ENCODE assay signal across 22 mouse cellular contexts in genomic region chr16:51457166-51457565, GRCm38 (mm10).
DNase-seq lines count a peak whose midpoint lies in the region; ATAC-seq lines count a peak whose summit lies in the region.
"Had no signal": no experiment of that assay in that cellular context is flagged by ENCODE, and none has a peak within 500 bp of the region (broad histone marks: within the 10 kb centered on the region; RNA-seq: fewer than 3 reads in every experiment).

No protein-coding gene starts in this region.

- DNase-seq in forebrain, embryonic 11.5 days (ENCODE audit: low spot score) = no peak
- peak; percentile 14 for DNase-seq in Muller cell, postnatal 12 days (ENCODE audit: inconsistent ontology term)
- DNase-seq in retina, embryonic 14.5 days (ENCODE audit: low spot score) = peak; percentile 24
- no peak for DNase-seq in thymus, postnatal 4 days
- DNase-seq in urinary bladder, postnatal 10 days (ENCODE audit: low spot score) = no peak
- DNase-seq: adrenal gland, adult 2 months; adrenal gland, postnatal 10 days; adrenal gland, postnatal 25 days; B cell, adult 2 months; cerebellum, adult 11-12 months; cerebellum, adult 2 months; cerebellum, adult 9-10 months; cerebellum, postnatal 10 days; cerebellum, postnatal 25 days had no signal

- no peak overlapping the region for H3K9ac ChIP-seq in forebrain, embryonic 13.5 days
- no peak overlapping the region for H3K9ac ChIP-seq in forebrain, embryonic 15.5 days (replicated peaks)
- no peak overlapping the region for H3K9ac ChIP-seq in forebrain, embryonic 16.5 days (replicated peaks; ENCODE audit: low read depth, low read length)
- H3K9ac ChIP-seq in forebrain, embryonic 11.5 days (ENCODE audit: low read length) = no peak overlapping the region
- H3K9ac ChIP-seq: embryonic facial prominence, embryonic 12.5 days had no signal

- WGBS in forebrain, embryonic 13.5 days = 45% methylated on average over 1 of the region's 1 CpGs
- 47% methylated on average over 1 of the region's 1 CpGs for WGBS in forebrain, embryonic 15.5 days
- 32% methylated on average over 1 of the region's 1 CpGs for WGBS in forebrain, embryonic 16.5 days
- 59% methylated on average over 1 of the region's 1 CpGs for WGBS in forebrain, embryonic 11.5 days

- ATAC-seq in forebrain, embryonic 13.5 days = 0 out of 2 replicates have a peak, but pooled peaks have one; percentile 16
- ATAC-seq in forebrain, embryonic 15.5 days (replicated peaks) = no peak
- ATAC-seq in forebrain, embryonic 16.5 days = peak; percentile 52
- ATAC-seq in forebrain, embryonic 11.5 days (replicated peaks; ENCODE audit: low FRiP score) = no peak
- ATAC-seq: CD4-positive, CD25-positive, alpha-beta regulatory T cell, adult 4 months had no signal

- no peaks in the 10 kb centered on the region for H3K9me3 ChIP-seq in forebrain, embryonic 13.5 days (replicated peaks)
- no peaks in the 10 kb centered on the region for H3K9me3 ChIP-seq in forebrain, embryonic 15.5 days
- no peaks in the 10 kb centered on the region for H3K9me3 ChIP-seq in forebrain, embryonic 16.5 days (ENCODE audit: control insufficient read depth, low read length)
- no peaks in the 10 kb centered on the region for H3K9me3 ChIP-seq in forebrain, embryonic 11.5 days (ENCODE audit: control insufficient read depth, low read length)
- H3K9me3 ChIP-seq: embryonic facial prominence, embryonic 10.5 days; embryonic facial prominence, embryonic 12.5 days; G1E had no signal

- no peak overlapping the region for H3K4me3 ChIP-seq in forebrain, embryonic 13.5 days
- no peak overlapping the region for H3K4me3 ChIP-seq in forebrain, embryonic 15.5 days
- no peak overlapping the region for H3K4me3 ChIP-seq in forebrain, embryonic 16.5 days (replicated peaks; ENCODE audit: low read length)
- H3K4me3 ChIP-seq in forebrain, embryonic 11.5 days (ENCODE audit: low read depth, low read length) = no peak overlapping the region
- H3K4me3 ChIP-seq: embryonic facial prominence, embryonic 10.5 days; embryonic facial prominence, embryonic 12.5 days had no signal

- no peaks in the 10 kb centered on the region for H3K27me3 ChIP-seq in forebrain, embryonic 13.5 days
- H3K27me3 ChIP-seq in forebrain, embryonic 15.5 days = no peaks in the 10 kb centered on the region
- no peaks in the 10 kb centered on the region for H3K27me3 ChIP-seq in forebrain, embryonic 16.5 days (replicated peaks; ENCODE audit: control insufficient read depth, insufficient read depth, low read length)
- no peaks in the 10 kb centered on the region for H3K27me3 ChIP-seq in forebrain, embryonic 11.5 days (ENCODE audit: control insufficient read depth, insufficient read depth, low read length)
- H3K27me3 ChIP-seq: CH12.LX; embryonic facial prominence, embryonic 12.5 days had no signal

- peaks cover 2% of the 10 kb centered on the region; the same call in 1 of the 2 replicates for H3K4me1 ChIP-seq in forebrain, embryonic 13.5 days
- H3K4me1 ChIP-seq in forebrain, embryonic 15.5 days = no peaks in the 10 kb centered on the region
- H3K4me1 ChIP-seq in forebrain, embryonic 16.5 days (replicated peaks; ENCODE audit: control insufficient read depth, insufficient read depth, low read length) = no peaks in the 10 kb centered on the region
- H3K4me1 ChIP-seq in forebrain, embryonic 11.5 days (replicated peaks; ENCODE audit: control insufficient read depth, insufficient read depth, low read length) = no peaks in the 10 kb centered on the region
- H3K4me1 ChIP-seq: embryonic facial prominence, embryonic 10.5 days; embryonic facial prominence, embryonic 12.5 days had no signal

- no peaks in the 10 kb centered on the region for H3K36me3 ChIP-seq in forebrain, embryonic 13.5 days (ENCODE audit: poor library complexity, severe bottlenecking)
- H3K36me3 ChIP-seq in forebrain, embryonic 15.5 days = no peaks in the 10 kb centered on the region
- H3K36me3 ChIP-seq in forebrain, embryonic 16.5 days (ENCODE audit: control insufficient read depth, insufficient read depth) = no peaks in the 10 kb centered on the region
- no peaks in the 10 kb centered on the region for H3K36me3 ChIP-seq in forebrain, embryonic 11.5 days (ENCODE audit: control insufficient read depth, insufficient read depth, low read length)
- H3K36me3 ChIP-seq: embryonic facial prominence, embryonic 10.5 days; embryonic facial prominence, embryonic 12.5 days; G1E had no signal

- no peak overlapping the region for H3K27ac ChIP-seq in forebrain, embryonic 13.5 days
- H3K27ac ChIP-seq in forebrain, embryonic 15.5 days (replicated peaks) = no peak overlapping the region
- H3K27ac ChIP-seq in forebrain, embryonic 16.5 days (ENCODE audit: low read length) = no peak overlapping the region
- H3K27ac ChIP-seq in forebrain, embryonic 11.5 days (ENCODE audit: low read depth, low read length) = no peak overlapping the region
- H3K27ac ChIP-seq: embryonic facial prominence, embryonic 10.5 days; embryonic facial prominence, embryonic 12.5 days had no signal

- H3K4me2 ChIP-seq in forebrain, embryonic 13.5 days = no peak overlapping the region
- no peak overlapping the region for H3K4me2 ChIP-seq in forebrain, embryonic 15.5 days (replicated peaks)
- no peak overlapping the region for H3K4me2 ChIP-seq in forebrain, embryonic 16.5 days (ENCODE audit: low read length)
- no peak overlapping the region for H3K4me2 ChIP-seq in forebrain, embryonic 11.5 days (ENCODE audit: low read depth, low read length, severe bottlenecking)
- H3K4me2 ChIP-seq: embryonic facial prominence, embryonic 12.5 days had no signal

Comparison
In these comparisons a context has a peak if more than half of its experiments do, and no peak if none do; other contexts are left out.
1. ATAC-seq: peak in forebrain, embryonic 13.5 days (single experiment) and forebrain, embryonic 16.5 days (single experiment); none in forebrain, embryonic 15.5 days (single experiment) and forebrain, embryonic 11.5 days (single experiment).
2. DNase-seq: peak in Muller cell, postnatal 12 days (single experiment) and retina, embryonic 14.5 days (single experiment); none in forebrain, embryonic 11.5 days (single experiment), thymus, postnatal 4 days (single experiment) and urinary bladder, postnatal 10 days (single experiment).